Mouse (Mus musculus) thymus, adult 18-20 months (tissue): ENCODE data around the gene 2310022B05Rik.

Experiments used
- DNase-seq, 2 experiments: peaks; one replicate each; pipeline ENCODE4 v3.0.0; 2022; ENCODE audit warnings: mixed read lengths in 2 of 2

Gene 2310022B05Rik

DNA sequence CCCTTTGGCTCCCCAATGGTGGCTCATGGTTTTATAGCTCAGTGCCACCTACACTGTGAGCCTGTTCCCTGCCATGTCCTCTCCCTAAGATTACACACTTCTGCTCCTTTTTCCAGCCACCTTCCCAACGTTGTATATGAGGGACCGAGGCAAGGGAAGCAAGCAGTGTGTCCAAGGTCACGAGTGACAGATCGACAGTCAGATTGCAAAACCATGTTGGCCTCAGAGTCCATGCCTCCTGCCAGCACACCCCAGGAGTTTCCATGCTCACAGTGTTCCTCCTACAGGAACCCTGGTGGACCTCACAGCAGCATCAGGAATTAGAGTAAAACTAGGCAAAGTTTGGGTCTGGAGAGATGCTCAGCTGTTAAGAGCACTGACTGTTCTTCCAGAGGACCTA, 73.8 kb downstream of the 2310022B05Rik start:
- no peak for DNase-seq

DNA sequence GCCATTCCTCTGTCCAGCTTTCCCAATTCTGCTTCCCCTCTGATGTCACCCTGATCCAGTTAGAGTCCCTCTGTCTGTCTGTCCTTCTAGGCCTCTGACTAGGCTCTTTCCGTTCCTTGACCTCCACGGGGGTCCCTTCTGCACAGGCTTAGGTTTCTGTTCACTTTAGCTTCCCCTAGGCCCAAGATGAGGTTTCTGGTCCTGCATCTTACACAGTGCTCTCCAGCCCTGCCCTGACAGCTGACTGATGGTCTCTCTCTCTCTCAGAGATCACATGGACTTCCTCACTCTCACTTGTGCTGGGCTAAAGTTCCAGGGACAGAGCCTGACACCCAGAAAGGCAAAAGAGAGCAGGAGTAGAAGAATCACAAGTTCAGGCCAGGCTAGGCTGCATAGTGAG, 76.6 kb downstream of the 2310022B05Rik start:
- no peak for DNase-seq
